ENCODE assay signal across 32 mouse cellular contexts in genomic region chr9:53954853-53955252, GRCm38 (mm10). TPM values are rescaled to one million over a fixed set of nuclear protein-coding genes. Genes with fewer than 3 reads are reported as not detected.
A peak's percentile ranks its signal among the peaks of the same experiment; 100 is the strongest.
DNase-seq lines count a peak whose midpoint lies in the region; ATAC-seq and TF ChIP-seq lines count a peak whose summit lies in the region.
"Had no signal": no experiment of that assay in that cellular context is flagged by ENCODE, and none has a peak within 500 bp of the region (broad histone marks: within the 10 kb centered on the region; RNA-seq: fewer than 3 reads in every experiment).

No protein-coding gene starts in this region.

- H3K36me3 ChIP-seq in hindbrain, postnatal 0 days (ENCODE audit: insufficient read depth, low read length) = no peaks in the 10 kb centered on the region
- no peaks in the 10 kb centered on the region for H3K36me3 ChIP-seq in hindbrain, embryonic 14.5 days (replicated peaks; ENCODE audit: control insufficient read depth, insufficient read depth)
- no peaks in the 10 kb centered on the region for H3K36me3 ChIP-seq in midbrain, embryonic 12.5 days
- H3K36me3 ChIP-seq in midbrain, postnatal 0 days (ENCODE audit: insufficient read depth, low read length) = no peaks in the 10 kb centered on the region
- no peaks in the 10 kb centered on the region for H3K36me3 ChIP-seq in thymus, adult 2 months (ENCODE audit: control insufficient read depth, insufficient read depth, low read length)
- H3K36me3 ChIP-seq: embryonic facial prominence, embryonic 13.5 days; forebrain, embryonic 12.5 days; heart, embryonic 12.5 days; limb, embryonic 13.5 days had no signal

- H3K4me1 ChIP-seq in hindbrain, postnatal 0 days (ENCODE audit: insufficient read depth, low read length) = no peaks in the 10 kb centered on the region
- 0 out of 2 replicates have a peak, but pooled peaks cover 4% of the 10 kb centered on the region for H3K4me1 ChIP-seq in hindbrain, embryonic 14.5 days (replicated peaks; ENCODE audit: control insufficient read depth, insufficient read depth, low read length)
- H3K4me1 ChIP-seq in midbrain, embryonic 12.5 days = no peaks in the 10 kb centered on the region; the same call in 1 of the 2 replicates
- peaks cover 3% of the 10 kb centered on the region; the same call in 1 of the 2 replicates for H3K4me1 ChIP-seq in midbrain, postnatal 0 days (ENCODE audit: insufficient read depth, low read length)
- no peaks in the 10 kb centered on the region for H3K4me1 ChIP-seq in thymus, adult 2 months (replicated peaks; ENCODE audit: control insufficient read depth, insufficient read depth, low read length)
- H3K4me1 ChIP-seq: embryonic facial prominence, embryonic 13.5 days; forebrain, embryonic 12.5 days; heart, embryonic 12.5 days; hindbrain, embryonic 13.5 days had no signal

- no peak overlapping the region for H3K27ac ChIP-seq in hindbrain, postnatal 0 days
- H3K27ac ChIP-seq in hindbrain, embryonic 14.5 days = no peak overlapping the region
- no peak overlapping the region for H3K27ac ChIP-seq in midbrain, embryonic 12.5 days (replicated peaks)
- H3K27ac ChIP-seq in midbrain, postnatal 0 days (ENCODE audit: low read depth, low read length) = no peak overlapping the region; the same call in 1 of the 2 replicates
- H3K27ac ChIP-seq in thymus, adult 2 months (ENCODE audit: control insufficient read depth, insufficient read depth, low read length) = no peak overlapping the region
- H3K27ac ChIP-seq: embryonic facial prominence, embryonic 13.5 days; forebrain, embryonic 12.5 days; gastrocnemius, adult 2 months; heart, adult 2 months; hindbrain, embryonic 13.5 days; limb, embryonic 13.5 days; macrophage had no signal

- TF ChIP-seq POLR2A in thymus, adult 2 months (IDR thresholded peaks at IDR 0.05; ENCODE audit: control insufficient read depth, extremely low read depth, insufficient read depth, low read length, poor library complexity) = no peak

- TF ChIP-seq CTCF in hindbrain, postnatal 0 days (IDR thresholded peaks at IDR 0.05; ENCODE audit: low read depth) = peak; percentile 31
- peak; percentile 56 for TF ChIP-seq CTCF in midbrain, postnatal 0 days (IDR thresholded peaks at IDR 0.05)
- no peak for TF ChIP-seq CTCF in thymus, adult 2 months (IDR thresholded peaks at IDR 0.05; ENCODE audit: borderline replicate concordance, control insufficient read depth, extremely low read depth, insufficient read depth, low read length, poor library complexity)

- 19% methylated on average over 6 of the region's 6 CpGs for WGBS in hindbrain, postnatal 0 days
- WGBS in hindbrain, embryonic 14.5 days = 16% methylated on average over 6 of the region's 6 CpGs
- 15% methylated on average over 6 of the region's 6 CpGs for WGBS in midbrain, embryonic 12.5 days
- WGBS in midbrain, postnatal 0 days = 10% methylated on average over 6 of the region's 6 CpGs
- whole genome bisulfite sequencing in thymus, adult 2 months = 49% methylated on average over 6 of the region's 6 CpGs

- peak; percentile 23 for DNase-seq in hindbrain, postnatal 0 days (ENCODE audit: low spot score)
- DNase-seq in hindbrain, embryonic 14.5 days (ENCODE audit: low spot score) = no peak
- peak; percentile 20 for DNase-seq in retina, embryonic 14.5 days (ENCODE audit: low spot score)
- DNase-seq in retina, postnatal 1 day = no peak
- DNase-seq in midbrain, postnatal 0 days (ENCODE audit: low spot score) = peak; percentile 36
- DNase-seq in thymus, adult 2 months = no peak
- no peak for DNase-seq in layer of hippocampus, adult 11-12 months (ENCODE audit: low spot score)
- DNase-seq: adrenal gland, adult 8-10 months; B cell, adult 2 months; cerebellum, adult 11 months; cerebellum, adult 9-10 months; gastrocnemius, adult 2 months; gastrocnemius, postnatal 36 days; heart, adult 2 months; heart, postnatal 4 days; kidney, adult 11 months; kidney, postnatal 4 days; liver, postnatal 0 days had no signal

- ATAC-seq in hindbrain, postnatal 0 days = no peak
- ATAC-seq in hindbrain, embryonic 14.5 days (ENCODE audit: low FRiP score) = no peak
- no peak for ATAC-seq in midbrain, embryonic 12.5 days (ENCODE audit: low FRiP score, low read depth)
- no peak for ATAC-seq in midbrain, postnatal 0 days (ENCODE audit: low FRiP score)
- ATAC-seq: inflammation-experienced regulatory T-cells, adult 6 months; liver, postnatal 0 days; lung, postnatal 0 days had no signal

- H3K4me2 ChIP-seq in hindbrain, postnatal 0 days (ENCODE audit: low read depth, low read length) = no peak overlapping the region
- no peak overlapping the region for H3K4me2 ChIP-seq in hindbrain, embryonic 14.5 days (replicated peaks)
- peak overlapping the region; percentile 28 for H3K4me2 ChIP-seq in midbrain, embryonic 12.5 days (replicated peaks)
- H3K4me2 ChIP-seq in midbrain, postnatal 0 days (ENCODE audit: low read depth, low read length, poor library complexity, severe bottlenecking) = no peak overlapping the region
- H3K4me2 ChIP-seq: embryonic facial prominence, embryonic 13.5 days; forebrain, embryonic 12.5 days; heart, embryonic 12.5 days; hindbrain, embryonic 13.5 days; limb, embryonic 13.5 days; liver, embryonic 11.5 days had no signal

- H3K9ac ChIP-seq in hindbrain, postnatal 0 days (replicated peaks; ENCODE audit: low read length) = no peak overlapping the region
- H3K9ac ChIP-seq in hindbrain, embryonic 14.5 days = no peak overlapping the region
- H3K9ac ChIP-seq in midbrain, embryonic 12.5 days (replicated peaks) = no peak overlapping the region
- no peak overlapping the region for H3K9ac ChIP-seq in midbrain, postnatal 0 days (replicated peaks; ENCODE audit: low read length, poor library complexity, severe bottlenecking)
- H3K9ac ChIP-seq: embryonic facial prominence, embryonic 13.5 days; forebrain, embryonic 12.5 days; heart, embryonic 12.5 days; hindbrain, embryonic 13.5 days; limb, embryonic 13.5 days; liver, postnatal 0 days had no signal

- H3K9me3 ChIP-seq in hindbrain, postnatal 0 days (ENCODE audit: low read length) = no peaks in the 10 kb centered on the region
- H3K9me3 ChIP-seq in hindbrain, embryonic 14.5 days (ENCODE audit: control insufficient read depth, low read length) = no peaks in the 10 kb centered on the region
- no peaks in the 10 kb centered on the region for H3K9me3 ChIP-seq in midbrain, embryonic 12.5 days
- no peaks in the 10 kb centered on the region for H3K9me3 ChIP-seq in midbrain, postnatal 0 days (ENCODE audit: low read length)
- H3K9me3 ChIP-seq: embryonic facial prominence, embryonic 13.5 days; forebrain, embryonic 12.5 days; heart, embryonic 12.5 days; hindbrain, embryonic 13.5 days; limb, embryonic 13.5 days had no signal

- H3K4me3 ChIP-seq in hindbrain, postnatal 0 days (ENCODE audit: low read length) = no peak overlapping the region
- H3K4me3 ChIP-seq in hindbrain, embryonic 14.5 days (replicated peaks; ENCODE audit: low read length) = no peak overlapping the region
- no peak overlapping the region for H3K4me3 ChIP-seq in midbrain, embryonic 12.5 days
- H3K4me3 ChIP-seq in midbrain, postnatal 0 days (ENCODE audit: low read depth, low read length) = no peak overlapping the region
- no peak overlapping the region for H3K4me3 ChIP-seq in thymus, adult 2 months (ENCODE audit: control insufficient read depth, insufficient read depth, low read length)
- H3K4me3 ChIP-seq: embryonic facial prominence, embryonic 13.5 days; forebrain, embryonic 12.5 days; gastrocnemius, adult 2 months; heart, adult 2 months; heart, embryonic 12.5 days; hindbrain, embryonic 13.5 days; limb, embryonic 13.5 days had no signal

- H3K27me3 ChIP-seq in hindbrain, postnatal 0 days (ENCODE audit: insufficient read depth, low read length) = no peaks in the 10 kb centered on the region
- H3K27me3 ChIP-seq in hindbrain, embryonic 14.5 days (ENCODE audit: control insufficient read depth, insufficient read depth, low read length) = no peaks in the 10 kb centered on the region
- H3K27me3 ChIP-seq in midbrain, embryonic 12.5 days = no peaks in the 10 kb centered on the region
- H3K27me3 ChIP-seq in midbrain, postnatal 0 days (ENCODE audit: insufficient read depth, low read length) = no peaks in the 10 kb centered on the region
- no peaks in the 10 kb centered on the region for H3K27me3 ChIP-seq in thymus, adult 2 months (ENCODE audit: control insufficient read depth, insufficient read depth, low read length)
- H3K27me3 ChIP-seq: embryonic facial prominence, embryonic 13.5 days; forebrain, embryonic 12.5 days; heart, embryonic 12.5 days; hindbrain, embryonic 13.5 days; limb, embryonic 13.5 days had no signal

RNA-seq across cellular contexts. Expression of gene Elmod1, which starts 20.2 kb away (rescaled TPM):
- 67.3 and 80.5 TPM in 2 replicates for total RNA-seq in hindbrain, postnatal 0 days (2014; rRNA removed)
- 22.0 and 25.0 TPM in 2 replicates for polyA plus RNA-seq in hindbrain, postnatal 0 days (2015; fragmentation: Nextera tagmentation; extraction: Ambion mirVana)
- polyA plus RNA-seq in hindbrain, embryonic 14.5 days (2014; fragmentation: Nextera tagmentation; extraction: Ambion mirVana) = 20.0 and 23.9 TPM in 2 replicates
- 4.5 and 4.9 TPM in 2 replicates for polyA plus RNA-seq in midbrain, embryonic 12.5 days (2016; fragmentation: Nextera tagmentation; extraction: Ambion mirVana)
- total RNA-seq in midbrain, postnatal 0 days (2014; rRNA removed) = 101 and 104 TPM in 2 replicates
- polyA plus RNA-seq in midbrain, postnatal 0 days (2015; fragmentation: Nextera tagmentation; extraction: Ambion mirVana) = 21.4 and 26.6 TPM in 2 replicates
- 0.04 and 0.05 TPM in 2 replicates for polyA plus RNA-seq in thymus, adult 2 months (2012; rRNA removed)
- total RNA-seq: common myeloid progenitor, adult 5-6 weeks; gastrocnemius, postnatal 36 days; megakaryocyte-erythroid progenitor cell, adult 5-6 weeks; neutrophil, adult 5-6 weeks had no signal
- polyA plus RNA-seq: heart, embryonic 12.5 days; inflammation-experienced regulatory T-cells, adult 6 months; macrophage; small intestine, adult 2 months had no signal

Comparison
In these comparisons a context has a peak if more than half of its experiments do, and no peak if none do; other contexts are left out.
1. DNase-seq: peak in hindbrain, postnatal 0 days (single experiment), retina, embryonic 14.5 days (single experiment) and midbrain, postnatal 0 days (single experiment); none in hindbrain, embryonic 14.5 days (single experiment), retina, postnatal 1 day (single experiment), thymus, adult 2 months (single experiment) and layer of hippocampus, adult 11-12 months (single experiment).